Mouse (Mus musculus): ENCODE results near the gene Erp44.

DNA sequence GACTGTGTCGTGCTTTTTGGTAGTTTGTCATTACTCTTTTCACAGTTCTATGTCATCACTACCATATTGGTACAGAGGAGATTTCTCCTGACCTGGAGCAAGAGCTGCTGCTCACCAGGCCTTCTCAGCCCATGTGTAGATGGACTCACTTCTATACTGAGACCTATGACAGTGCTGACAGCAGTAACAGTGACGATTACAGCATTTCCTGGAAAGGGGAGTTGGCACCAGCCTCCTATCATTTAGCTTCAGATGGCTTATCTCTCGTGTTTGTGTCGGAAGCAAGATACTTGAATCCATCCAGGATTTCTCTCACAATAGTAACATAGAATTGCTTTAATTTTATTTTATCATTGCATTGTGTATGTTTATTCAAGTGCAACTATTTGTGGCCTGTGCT lies 119.0 kb downstream of the Erp44 start:
- TF ChIP-seq CTCF (IDR thresholded peaks at IDR 0.05; ENCODE audit: borderline replicate concordance, insufficient read depth, low read length): no peak
- no peak for TF ChIP-seq POLR2A (IDR thresholded peaks at IDR 0.05; ENCODE audit: low read depth, low read length)

Data from embryonic fibroblast, embryonic 13.5 days (primary cell).